Mouse (Mus musculus): ENCODE measurements around the gene Soga3.

GRCm38 (mm10) chr10:29213534-29214100, 70.0 kb downstream of the Soga3 start:
- TF ChIP-seq CTCF (IDR thresholded peaks at IDR 0.05; ENCODE audit: extremely low read depth, insufficient read depth, low read length): no peak
- TF ChIP-seq POLR2A (IDR thresholded peaks at IDR 0.05; ENCODE audit: extremely low read depth, insufficient read depth, low read length): no peak

All from cortical plate, adult 2 months (tissue).